Mouse (Mus musculus) heart, embryonic 12.5 days (tissue): ENCODE results near the gene Batf3. TPM values are rescaled to one million over a fixed set of nuclear protein-coding genes. Genes with fewer than 3 reads are reported as not detected.

Source experiments
- polyA plus RNA-seq: library from polyadenylated mRNA; unstranded; fragments of >200 nt; fragmentation: Nextera tagmentation; extraction: Ambion mirVana; gene quantifications from 2 replicates; pipeline ENCODE4 v1.2.1, GENCODE M21; 2016

Batf3 gene
- polyA plus RNA-seq, 1 experiment from 2014 or later, result 4.8 TPM

Other genes starting within 250 kb of the Batf3 start
- gene Rps6kc1, start 186.1 kb upstream of the Batf3 start, polyA plus RNA-seq, result 11.9 and 13.1 TPM in 2 replicates
- gene Angel2, start 172.7 kb upstream of the Batf3 start, polyA plus RNA-seq, result 38.2 and 38.3 TPM in 2 replicates
- 68.6 and 74.0 TPM in 2 replicates for gene Vash2, start 118.6 kb upstream of the Batf3 start, polyA plus RNA-seq
- 4.4 and 5.4 TPM in 2 replicates for gene Flvcr1, start 71.7 kb upstream of the Batf3 start, polyA plus RNA-seq
- gene Spata45, start 61.2 kb upstream of the Batf3 start, polyA plus RNA-seq, result not detected in 2 replicates
- gene Tatdn3, start 34.9 kb upstream of the Batf3 start, polyA plus RNA-seq, result 19.1 and 22.6 TPM in 2 replicates
- 15.2 and 16.7 TPM in 2 replicates for gene Nsl1, start 34.8 kb upstream of the Batf3 start, polyA plus RNA-seq
- gene Fam71a, start 67.0 kb downstream of the Batf3 start, polyA plus RNA-seq, result not detected in 2 replicates
- 17.0 and 17.6 TPM in 2 replicates for gene Atf3, start 120.2 kb downstream of the Batf3 start, polyA plus RNA-seq
- 103 and 105 TPM in 2 replicates for gene Nenf, start 220.3 kb downstream of the Batf3 start, polyA plus RNA-seq
- gene Tmem206, start 228.1 kb downstream of the Batf3 start, polyA plus RNA-seq, result 16.6 and 18.1 TPM in 2 replicates